Comparison of ENCODE assay signal across 8 mouse cellular contexts in genomic region chr2:51145838-51146470, GRCm38 (mm10). TPM values are rescaled to one million over a fixed set of nuclear protein-coding genes. Genes with fewer than 3 reads are reported as not detected.
DNase-seq lines count a peak whose midpoint lies in the region; ATAC-seq and TF ChIP-seq lines count a peak whose summit lies in the region.

No protein-coding gene starts in this region.

- H3K9ac ChIP-seq in heart, adult 2 months (ENCODE audit: low read depth, low read length): 0 out of 2 replicates have a peak overlapping the region, but pooled peaks have one; percentile 19
- peak overlapping the region; percentile 84; the same call in 1 of the 2 replicates for H3K9ac ChIP-seq in kidney, postnatal 0 days (ENCODE audit: low read depth, low read length)
- H3K9ac ChIP-seq in liver, adult 2 months (ENCODE audit: low read depth, low read length): peak overlapping the region; percentile 29; the same call in 1 of the 2 replicates

- TF ChIP-seq CTCF in kidney, adult 2 months (conservative IDR thresholded peaks at IDR 0.05; ENCODE audit: insufficient read depth, insufficient read length, low read depth, low read length): no peak
- TF ChIP-seq CTCF in heart, adult 2 months (IDR thresholded peaks at IDR 0.05): no peak
- no peak for TF ChIP-seq CTCF in kidney, postnatal 0 days (IDR thresholded peaks at IDR 0.05; ENCODE audit: low read depth)
- no peak for TF ChIP-seq CTCF in liver, adult 2 months (IDR thresholded peaks at IDR 0.05; ENCODE audit: low read depth, low read length)

- H3K4me3 ChIP-seq in kidney, adult 2 months (ENCODE audit: insufficient read depth, low read depth, low read length): peak overlapping the region; percentile 38
- peak overlapping the region; percentile 99 for H3K4me3 ChIP-seq in embryonic facial prominence, embryonic 10.5 days
- peak overlapping the region; percentile 72 for H3K4me3 ChIP-seq in heart, adult 2 months
- peak overlapping the region; percentile 85 for H3K4me3 ChIP-seq in kidney, postnatal 0 days (replicated peaks; ENCODE audit: low read depth, low read length)
- peak overlapping the region; percentile 16 for H3K4me3 ChIP-seq in liver, adult 2 months (ENCODE audit: insufficient read depth, low read depth, low read length)

- no peak for TF ChIP-seq EP300 in heart, adult 2 months (IDR thresholded peaks at IDR 0.05; ENCODE audit: insufficient read depth, low read depth, low read length)

- H3K9me3 ChIP-seq in embryonic facial prominence, embryonic 10.5 days: no peaks in the 10 kb centered on the region
- H3K9me3 ChIP-seq in kidney, postnatal 0 days (replicated peaks; ENCODE audit: low read length): no peaks in the 10 kb centered on the region

- no peak overlapping the region for H3K27ac ChIP-seq in kidney, adult 2 months (ENCODE audit: insufficient read depth, low read depth, low read length)
- H3K27ac ChIP-seq in embryonic facial prominence, embryonic 10.5 days (replicated peaks): peak overlapping the region; percentile 97
- peak overlapping the region; percentile 95 for H3K27ac ChIP-seq in heart, adult 2 months
- H3K27ac ChIP-seq in kidney, postnatal 0 days: peak overlapping the region; percentile 90
- peak overlapping the region; percentile 15 for H3K27ac ChIP-seq in liver, adult 2 months (replicated peaks; ENCODE audit: insufficient read depth, low read depth, low read length)

- H3K4me2 ChIP-seq in kidney, postnatal 0 days (ENCODE audit: low read length): peak overlapping the region; percentile 88

- no peaks in the 10 kb centered on the region for H3K27me3 ChIP-seq in kidney, adult 2 months (replicated peaks; ENCODE audit: control insufficient read depth, insufficient read depth, low read length)
- H3K27me3 ChIP-seq in embryonic facial prominence, embryonic 10.5 days (replicated peaks; ENCODE audit: low read depth, poor library complexity, severe bottlenecking): 0 out of 2 replicates have a peak, but pooled peaks cover 9% of the 10 kb centered on the region
- no peaks in the 10 kb centered on the region for H3K27me3 ChIP-seq in heart, adult 2 months (ENCODE audit: control insufficient read depth, insufficient read depth, low read length)
- H3K27me3 ChIP-seq in kidney, postnatal 0 days (ENCODE audit: insufficient read depth, low read length): no peaks in the 10 kb centered on the region
- H3K27me3 ChIP-seq in liver, adult 2 months (ENCODE audit: control insufficient read depth, insufficient read depth, low read length): no peaks in the 10 kb centered on the region

- H3K4me1 ChIP-seq in kidney, adult 2 months (ENCODE audit: control insufficient read depth, insufficient read depth, low read length): peaks cover 16% of the 10 kb centered on the region
- H3K4me1 ChIP-seq in embryonic facial prominence, embryonic 10.5 days: peaks cover 56% of the 10 kb centered on the region
- H3K4me1 ChIP-seq in heart, adult 2 months (ENCODE audit: control insufficient read depth, insufficient read depth, low read length): peaks cover 9% of the 10 kb centered on the region
- H3K4me1 ChIP-seq in kidney, postnatal 0 days (replicated peaks; ENCODE audit: insufficient read depth, low read length): peaks cover 44% of the 10 kb centered on the region
- H3K4me1 ChIP-seq in liver, adult 2 months (ENCODE audit: control insufficient read depth, insufficient read depth, low read length): peaks cover 24% of the 10 kb centered on the region

- DNase-seq in kidney, adult 2 months: peak; percentile 36
- DNase-seq in kidney, adult 18-20 months: no peak
- DNase-seq in embryonic facial prominence, embryonic 10.5 days (ENCODE audit: low spot score): peak; percentile 68
- DNase-seq in heart, adult 2 months: peak; percentile 61 to 67
- peak; percentile 62 for DNase-seq in kidney, postnatal 0 days (ENCODE audit: low spot score)
- peak; percentile 67 for DNase-seq in liver, adult 2 months (ENCODE audit: extremely low read depth, low read depth, low spot score)
- peak; percentile 64 for DNase-seq in neural tube, embryonic 10.5 days (ENCODE audit: extremely low spot score, low spot score)
- DNase-seq in thymus, postnatal 4 days: no peak

- no peak for TF ChIP-seq POLR2A in kidney, adult 2 months (IDR thresholded peaks at IDR 0.05; ENCODE audit: low read depth, low read length)
- TF ChIP-seq POLR2A in heart, adult 2 months (IDR thresholded peaks at IDR 0.05; ENCODE audit: insufficient read depth, low read depth, low read length): no peak
- TF ChIP-seq POLR2A in liver, adult 2 months (IDR thresholded peaks at IDR 0.05; ENCODE audit: extremely low read depth, insufficient read depth, low read length): no peak

- no peaks in the 10 kb centered on the region for H3K79me2 ChIP-seq in heart, adult 2 months (replicated peaks; ENCODE audit: control insufficient read depth, insufficient read depth, low read length)
- peaks cover 22% of the 10 kb centered on the region; the same call in 1 of the 2 replicates for H3K79me2 ChIP-seq in liver, adult 2 months (ENCODE audit: control insufficient read depth, insufficient read depth, low read length)

- H3K36me3 ChIP-seq in kidney, adult 2 months (ENCODE audit: control insufficient read depth, insufficient read depth, low read length): no peaks in the 10 kb centered on the region
- H3K36me3 ChIP-seq in embryonic facial prominence, embryonic 10.5 days (replicated peaks): peaks cover 45% of the 10 kb centered on the region
- peaks cover 20% of the 10 kb centered on the region for H3K36me3 ChIP-seq in heart, adult 2 months (ENCODE audit: control insufficient read depth, insufficient read depth, low read length)
- 0 out of 2 replicates have a peak, but pooled peaks cover 4% of the 10 kb centered on the region for H3K36me3 ChIP-seq in kidney, postnatal 0 days (ENCODE audit: insufficient read depth, low read length)
- H3K36me3 ChIP-seq in liver, adult 2 months (ENCODE audit: control insufficient read depth, insufficient read depth, low read length): no peaks in the 10 kb centered on the region

- no peak for ATAC-seq in kidney, postnatal 0 days (replicated peaks; ENCODE audit: low FRiP score, low read depth)

- intact Hi-C loops in heart, adult 2 months (cut with DNase I): loop anchor here (5.0 to 10.0 kb wide), 3 partner anchors 371 to 539 kb away; no protein-coding TSS in a partner anchor

- WGBS in kidney, adult 2 months: 44% methylated on average over 7 of the region's 7 CpGs
- 10% methylated on average over 7 of the region's 7 CpGs for WGBS in embryonic facial prominence, embryonic 10.5 days
- 44% methylated on average over 7 of the region's 7 CpGs for WGBS in heart, adult 2 months
- WGBS in kidney, postnatal 0 days: 21% methylated on average over 7 of the region's 7 CpGs
- WGBS in liver, adult 2 months: 24% methylated on average over 7 of the region's 7 CpGs

RNA-seq across cellular contexts. Expression of gene Rnd3, which starts 3.0 kb away (rescaled TPM):
- 1.8 and 3.5 TPM in 2 replicates for polyA plus RNA-seq in kidney, adult 2 months (2012; rRNA removed)
- polyA plus RNA-seq in embryonic facial prominence, embryonic 10.5 days (2016; fragmentation: Nextera tagmentation; extraction: Ambion mirVana): 133 and 142 TPM in 2 replicates
- total RNA-seq in heart, adult 2 months (2021): 10 to 100 TPM; 14.3 to 15.8 TPM
- 2.6 and 7.0 TPM in 2 replicates for polyA plus RNA-seq in heart, adult 2 months (2012; rRNA removed)
- polyA plus RNA-seq in kidney, postnatal 0 days (2015; fragmentation: Nextera tagmentation; extraction: Ambion mirVana): 30.4 and 31.1 TPM in 2 replicates
- total RNA-seq in liver, adult 2 months (2014; rRNA removed): 16.2 and 16.7 TPM in 2 replicates
- polyA plus RNA-seq in liver, adult 2 months (2012; rRNA removed): 1.9 and 2.4 TPM in 2 replicates

Comparison
In these comparisons a context has a peak if more than half of its experiments do, and no peak if none do; other contexts are left out.
1. DNase-seq: peak in kidney, adult 2 months (single experiment), embryonic facial prominence, embryonic 10.5 days (single experiment), heart, adult 2 months (2 of 2), kidney, postnatal 0 days (single experiment), liver, adult 2 months (single experiment) and neural tube, embryonic 10.5 days (single experiment); none in kidney, adult 18-20 months (single experiment) and thymus, postnatal 4 days (single experiment).
2. H3K4me3 ChIP-seq: peak in every context shown above with its lines; median percentile 99 in embryonic facial prominence, embryonic 10.5 days; 85 in kidney, postnatal 0 days; 72 in heart, adult 2 months; 38 in kidney, adult 2 months; 16 in liver, adult 2 months.
3. H3K9ac ChIP-seq: peak in every context shown above with its lines; median percentile 84 in kidney, postnatal 0 days; 29 in liver, adult 2 months; 19 in heart, adult 2 months.